In the genomic region with DNA sequence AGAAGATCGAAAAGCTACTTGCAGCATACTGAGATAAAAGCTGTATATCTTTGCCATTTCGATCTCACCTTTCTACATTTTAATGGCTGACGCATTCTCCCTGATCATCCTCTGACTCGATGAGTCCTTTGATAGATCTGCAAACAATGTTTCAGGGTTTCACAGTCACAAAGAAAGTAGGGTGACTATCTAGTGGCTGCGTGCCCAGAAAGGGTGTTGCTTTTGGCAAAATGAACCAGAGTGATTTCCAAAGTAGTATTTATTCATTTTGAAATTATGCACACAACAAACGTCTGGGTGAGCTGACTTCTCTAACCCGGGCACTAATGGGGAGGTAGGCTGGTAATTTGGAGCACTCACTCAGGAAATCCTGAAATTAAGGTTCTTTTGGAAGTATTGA, we compare ENCODE assay signal across 12 mouse cellular contexts.
DNase-seq lines count a peak whose midpoint lies in the region; ATAC-seq and TF ChIP-seq lines count a peak whose summit lies in the region.
"Had no signal": no experiment of that assay in that cellular context is flagged by ENCODE, and none has a peak within 500 bp of the region (broad histone marks: within the 10 kb centered on the region; RNA-seq: fewer than 3 reads in every experiment).

No protein-coding gene starts in this region.

- H3K27me3 ChIP-seq in kidney, adult 2 months (replicated peaks; ENCODE audit: control insufficient read depth, insufficient read depth, low read length): no peaks in the 10 kb centered on the region; the same call in 1 of the 2 replicates
- no peaks in the 10 kb centered on the region for H3K27me3 ChIP-seq in kidney, embryonic 15.5 days
- H3K27me3 ChIP-seq: hindbrain, embryonic 15.5 days; liver, embryonic 15.5 days; neural tube, embryonic 13.5 days had no signal

- WGBS in kidney, adult 2 months: 69% methylated on average over 7 of the region's 7 CpGs
- 78% methylated on average over 7 of the region's 7 CpGs for WGBS in kidney, embryonic 15.5 days

- no peaks in the 10 kb centered on the region for H3K4me1 ChIP-seq in kidney, adult 2 months (ENCODE audit: control insufficient read depth, insufficient read depth, low read length)
- H3K4me1 ChIP-seq in kidney, embryonic 15.5 days: no peaks in the 10 kb centered on the region
- H3K4me1 ChIP-seq: hindbrain, embryonic 15.5 days; liver, embryonic 15.5 days; midbrain, embryonic 13.5 days had no signal

- TF ChIP-seq POLR2A in kidney, adult 2 months (IDR thresholded peaks at IDR 0.05; ENCODE audit: low read depth, low read length): no peak

- H3K36me3 ChIP-seq in kidney, adult 2 months (ENCODE audit: control insufficient read depth, insufficient read depth, low read length): no peaks in the 10 kb centered on the region
- H3K36me3 ChIP-seq in kidney, embryonic 15.5 days: no peaks in the 10 kb centered on the region
- H3K36me3 ChIP-seq: hindbrain, embryonic 15.5 days; liver, embryonic 15.5 days; midbrain, embryonic 13.5 days; neural tube, embryonic 13.5 days had no signal

- no peak overlapping the region for H3K4me2 ChIP-seq in kidney, embryonic 15.5 days
- H3K4me2 ChIP-seq: hindbrain, embryonic 15.5 days; liver, embryonic 15.5 days; midbrain, embryonic 13.5 days; neural tube, embryonic 13.5 days had no signal

- H3K4me3 ChIP-seq in kidney, adult 2 months (ENCODE audit: insufficient read depth, low read depth, low read length): no peak overlapping the region
- H3K4me3 ChIP-seq in kidney, embryonic 15.5 days (replicated peaks): no peak overlapping the region
- H3K4me3 ChIP-seq: hindbrain, embryonic 15.5 days; liver, embryonic 15.5 days; midbrain, embryonic 13.5 days; neural tube, embryonic 13.5 days had no signal

- ATAC-seq in kidney, embryonic 15.5 days (replicated peaks; ENCODE audit: low FRiP score): no peak
- ATAC-seq: midbrain, embryonic 13.5 days had no signal

- H3K27ac ChIP-seq in kidney, adult 2 months (ENCODE audit: insufficient read depth, low read depth, low read length): no peak overlapping the region
- H3K27ac ChIP-seq in kidney, embryonic 15.5 days: no peak overlapping the region
- H3K27ac ChIP-seq: hindbrain, embryonic 15.5 days; liver, embryonic 15.5 days; midbrain, embryonic 13.5 days; neural tube, embryonic 13.5 days had no signal

- DNase-seq in kidney, adult 2 months: peak; percentile 36
- peak; percentile 34 for DNase-seq in 3T3-L1 (ENCODE audit: low read depth, low spot score)
- DNase-seq in Muller cell, postnatal 12 days (ENCODE audit: inconsistent ontology term): peak; percentile 91
- DNase-seq in kidney, postnatal 36 days: peak; percentile 11 to 43
- DNase-seq in cerebellum, postnatal 4 days (ENCODE audit: low spot score in 2 of 2): no peak
- DNase-seq in ovary, postnatal 14 days (ENCODE audit: low spot score): no peak
- DNase-seq: cerebellum, postnatal 25 days had no signal

- TF ChIP-seq CTCF in kidney, adult 2 months (conservative IDR thresholded peaks at IDR 0.05; ENCODE audit: insufficient read depth, insufficient read length, low read depth, low read length): no peak

- no peak overlapping the region for H3K9ac ChIP-seq in kidney, embryonic 15.5 days
- H3K9ac ChIP-seq: hindbrain, embryonic 15.5 days; liver, embryonic 15.5 days; midbrain, embryonic 13.5 days; neural tube, embryonic 13.5 days had no signal

- H3K9me3 ChIP-seq in kidney, embryonic 15.5 days (replicated peaks): 0 out of 2 replicates have a peak, but pooled peaks cover 5% of the 10 kb centered on the region
- H3K9me3 ChIP-seq: hindbrain, embryonic 15.5 days; liver, embryonic 15.5 days; midbrain, embryonic 13.5 days; neural tube, embryonic 13.5 days had no signal

Comparison
In these comparisons a context has a peak if more than half of its experiments do, and no peak if none do; other contexts are left out.
1. DNase-seq: peak in kidney, adult 2 months (single experiment), 3T3-L1 (single experiment), Muller cell, postnatal 12 days (single experiment) and kidney, postnatal 36 days (2 of 2); none in cerebellum, postnatal 4 days (0 of 2) and ovary, postnatal 14 days (single experiment).